Mouse (Mus musculus): ENCODE results near the gene Cdh3.

GRCm38 (mm10) chr8:106597067-106597466 lies 86.4 kb downstream of the Cdh3 start:
- TF ChIP-seq CTCF (conservative IDR thresholded peaks at IDR 0.05; ENCODE audit: low read length) (no peak), NANOG (IDR thresholded peaks at IDR 0.05; ENCODE audit: borderline replicate concordance, low read length) (no peak), POU5F1 (IDR thresholded peaks at IDR 0.05; ENCODE audit: borderline replicate concordance, low read length) (no peak)
